Mouse (Mus musculus) liver, embryonic 14.5 days (tissue): Measurements from ENCODE around the gene Krtap10-4.

Experiments
- CTCF ChIP-seq: IDR thresholded peaks from 2 replicates; pipeline ENCODE4 v1.5.1; 2016; ENCODE audit warnings: antibody characterized with exemption, low read depth, control low read depth
- EP300 ChIP-seq: IDR thresholded peaks from 2 replicates; pipeline ENCODE4 v1.6.1; 2016; ENCODE audit warnings: antibody characterized with exemption, low read depth

- TF ChIP-seq EP300 (no peak), CTCF (no peak)
Observed at GRCm38 (mm10) chr10:77797677-77798076, 29.2 kb downstream of the Krtap10-4 start.
